Mouse (Mus musculus) stomach, embryonic 14.5 days (tissue): ENCODE results near the gene Tescl. TPM values are rescaled to one million over a fixed set of nuclear protein-coding genes. Genes with fewer than 3 reads are reported as not detected.

Experiments
- ATAC-seq: fragments of 200-750 bp; cut with Nextera tagmentation; 2 replicates; pipeline ENCODE4 v1.8.0; 2017; ENCODE audit warnings: low read depth, moderate TSS enrichment; ENCODE audit not compliant: insufficient number of reproducible peaks, insufficient read depth, low FRiP score
- H3K27ac ChIP-seq: fragments of 300-500 bp; sonication (generic); 2 replicates; pipeline ENCODE4 v1.5.1; 2014; ENCODE audit warnings: mild to moderate bottlenecking, low read length, moderate library complexity, mixed read lengths
- H3K27me3 ChIP-seq: fragments of 300-500 bp; sonication (generic); 2 replicates; pipeline ENCODE4 v1.6.1; 2014; ENCODE audit warnings: low read length, control low read depth, mixed read lengths; ENCODE audit not compliant: control insufficient read depth, insufficient read depth
- H3K36me3 ChIP-seq: fragments of 300-500 bp; sonication (generic); 2 replicates; pipeline ENCODE4 v1.6.1; 2014; ENCODE audit warnings: mild to moderate bottlenecking, control low read depth, low read length, moderate library complexity, mixed read lengths; ENCODE audit not compliant: control insufficient read depth, insufficient read depth
- H3K4me1 ChIP-seq: fragments of 300-500 bp; sonication (generic); 2 replicates; pipeline ENCODE4 v1.6.1; 2014; ENCODE audit warnings: low read length, control low read depth, mixed read lengths; ENCODE audit not compliant: control insufficient read depth, insufficient read depth
- H3K4me2 ChIP-seq: fragments of 300-500 bp; sonication (generic); replicated peaks from 2 replicates; pipeline ENCODE4 v1.6.1; 2014; ENCODE audit warnings: low read depth, low read length, control low read depth
- H3K4me3 ChIP-seq: fragments of 300-500 bp; sonication (generic); 2 replicates; pipeline ENCODE4 v1.5.1; 2014; ENCODE audit warnings: low read depth, low read length, control low read depth
- H3K9ac ChIP-seq: fragments of 300-500 bp; sonication (generic); replicated peaks from 2 replicates; pipeline ENCODE4 v1.6.1; 2014; ENCODE audit warnings: low read depth, mild to moderate bottlenecking, control low read depth, low read length, moderate library complexity, mixed read lengths
- H3K9me3 ChIP-seq: fragments of 300-500 bp; sonication (generic); 2 replicates; pipeline ENCODE4 v1.6.1; 2016; ENCODE audit warnings: low read depth, low read length, control low read depth; ENCODE audit not compliant: control insufficient read depth
- WGBS: fragments of 180-500 bp; shearing (Covaris S2); extraction: QIAGEN DNeasy Blood & Tissue Kit; methylation state at CpG from one replicate; pipeline ENCODE4 v1.1.7; 2014; 5-methylcytosine and 5-hydroxymethylcytosine counted together
- polyA plus RNA-seq: library from polyadenylated mRNA; unstranded; fragments of >200 nt; fragmentation: Nextera tagmentation; extraction: Ambion mirVana; gene quantifications from 2 replicates; pipeline ENCODE4 v1.2.1, GENCODE M21; 2014

Gene Tescl
- polyA plus RNA-seq, 1 experiment from 2014 or later = 0.41 TPM

DNA sequence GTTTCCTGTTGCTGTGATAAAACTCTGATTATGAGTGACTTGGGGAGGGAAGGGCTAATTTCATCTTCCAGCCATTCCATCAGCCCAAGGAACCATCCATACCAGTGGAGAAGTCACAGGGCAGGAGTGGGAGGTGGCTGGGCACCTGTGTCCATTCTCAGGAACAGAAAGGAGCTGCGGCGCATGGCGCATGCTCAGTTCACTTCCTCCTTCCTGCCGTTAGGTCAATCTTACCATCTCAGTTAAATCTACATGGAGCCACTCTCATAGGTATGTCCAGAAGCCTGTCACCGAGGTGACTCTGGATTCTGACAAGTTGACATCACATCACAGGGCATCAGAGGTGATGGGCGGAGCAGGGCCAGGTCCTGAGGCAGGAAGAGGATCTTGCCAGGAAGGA lies 21.9 kb upstream of the Tescl start:
- no peak overlapping the region for H3K9ac ChIP-seq
- ATAC-seq = no peak
- H3K4me1 ChIP-seq = no peaks in the 10 kb centered on the region
- no peak overlapping the region for H3K27ac ChIP-seq
- H3K36me3 ChIP-seq = no peaks in the 10 kb centered on the region
- no peaks in the 10 kb centered on the region for H3K9me3 ChIP-seq
- 85% methylated on average over 6 of the region's 6 CpGs for WGBS
- H3K4me3 ChIP-seq = no peak overlapping the region
- no peak overlapping the region for H3K4me2 ChIP-seq
- H3K27me3 ChIP-seq = no peaks in the 10 kb centered on the region

DNA sequence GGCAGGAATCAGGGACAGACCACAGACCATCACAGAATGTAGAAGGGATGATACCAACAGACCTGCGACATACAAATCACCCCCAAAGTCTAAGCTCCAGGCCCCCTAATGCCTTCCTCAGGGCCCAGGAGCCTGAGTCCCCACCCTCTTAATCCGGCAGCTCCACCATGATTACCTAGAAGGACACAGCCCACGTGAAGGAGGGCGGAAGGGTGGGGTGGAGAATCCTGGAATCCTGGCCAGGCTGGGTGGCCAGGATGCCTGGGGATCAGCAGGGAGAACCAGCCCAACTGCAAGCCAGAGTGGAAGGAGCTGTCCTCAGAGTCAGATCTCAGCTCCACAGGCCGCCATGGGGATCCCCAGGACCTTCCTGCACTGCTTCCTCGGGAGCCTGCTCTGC lies 15.2 kb upstream of the Tescl start, which contains the start of gene Lypd5:
Gene Lypd5, plus strand, starts transcription at position 301 of the 400 bp plus-strand sequence.
- no peak within 1 kb of the TSS for H3K9ac ChIP-seq
- H3K4me3 ChIP-seq = no peak within 1 kb of the TSS
- H3K4me1 ChIP-seq = no peaks in the 10 kb centered on the region
- H3K27ac ChIP-seq = no peak within 1 kb of the TSS
- no peaks in the 10 kb centered on the region for H3K27me3 ChIP-seq
- H3K4me2 ChIP-seq = no peak within 1 kb of the TSS
- no peaks in the 10 kb centered on the region for H3K36me3 ChIP-seq
- ATAC-seq = no peak
- WGBS = 37% methylated on average over 6 of the region's 6 CpGs
- no peaks in the 10 kb centered on the region for H3K9me3 ChIP-seq

DNA sequence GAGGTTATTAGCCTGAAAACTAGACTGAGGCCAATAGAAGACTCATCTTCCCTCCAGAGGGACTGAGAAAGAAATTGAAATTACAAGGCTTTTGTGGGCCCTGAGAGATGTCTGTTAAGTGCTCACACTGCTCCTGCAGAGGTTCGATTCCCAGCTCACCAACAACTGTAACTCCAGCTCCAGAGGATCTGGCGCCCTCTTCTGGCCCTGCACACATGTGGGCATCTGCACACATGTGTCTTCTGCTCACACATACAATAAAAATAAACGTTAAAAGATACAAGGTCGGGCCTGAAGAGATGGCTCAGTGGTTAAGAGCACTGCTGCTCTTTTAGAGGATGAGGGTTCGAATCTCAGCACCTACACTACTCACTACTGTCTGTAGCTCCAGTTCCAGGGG lies 12.7 kb upstream of the Tescl start:
- no peak for ATAC-seq
- no peaks in the 10 kb centered on the region for H3K36me3 ChIP-seq
- no peaks in the 10 kb centered on the region for H3K9me3 ChIP-seq
- no peaks in the 10 kb centered on the region for H3K27me3 ChIP-seq
- H3K4me3 ChIP-seq = no peak overlapping the region
- no peak overlapping the region for H3K4me2 ChIP-seq
- H3K4me1 ChIP-seq = no peaks in the 10 kb centered on the region
- H3K9ac ChIP-seq = no peak overlapping the region
- H3K27ac ChIP-seq = no peak overlapping the region
- WGBS = 64% methylated on average over 5 of the region's 5 CpGs

DNA sequence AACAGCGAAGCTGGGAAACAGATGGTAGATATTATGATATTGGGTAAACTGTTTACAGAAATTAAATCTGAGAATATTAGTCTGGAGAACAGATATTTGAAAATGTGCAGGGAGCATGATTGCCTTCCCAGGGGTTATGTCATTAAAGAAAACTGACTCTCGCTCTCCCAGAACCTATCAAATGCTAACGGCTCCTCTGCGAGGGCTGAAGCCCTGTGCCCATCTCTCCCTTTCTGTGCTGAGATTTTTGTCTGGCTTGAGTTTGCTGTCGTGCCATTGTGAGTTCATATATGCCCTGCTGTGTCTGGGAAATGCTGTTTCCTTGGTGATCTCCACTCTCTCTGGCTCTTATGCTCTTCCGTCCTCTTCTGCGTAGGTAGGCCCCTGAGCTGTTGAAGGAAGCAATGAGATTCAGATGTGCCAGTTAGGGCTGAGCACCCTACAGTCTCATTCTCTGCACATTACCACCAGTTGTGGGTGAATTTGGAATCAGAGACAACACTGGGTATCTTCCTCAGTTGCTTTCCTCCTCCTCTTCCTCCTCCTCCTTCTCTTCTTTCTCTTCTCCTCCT lies 10.1 kb upstream of the Tescl start:
- WGBS = 55% methylated on average over 7 of the region's 7 CpGs
- H3K27me3 ChIP-seq = no peaks in the 10 kb centered on the region
- H3K36me3 ChIP-seq = no peaks in the 10 kb centered on the region
- no peak overlapping the region for H3K9ac ChIP-seq
- ATAC-seq = no peak
- no peaks in the 10 kb centered on the region for H3K9me3 ChIP-seq
- H3K4me1 ChIP-seq = no peaks in the 10 kb centered on the region
- no peak overlapping the region for H3K4me2 ChIP-seq
- no peak overlapping the region for H3K4me3 ChIP-seq
- no peak overlapping the region for H3K27ac ChIP-seq

DNA sequence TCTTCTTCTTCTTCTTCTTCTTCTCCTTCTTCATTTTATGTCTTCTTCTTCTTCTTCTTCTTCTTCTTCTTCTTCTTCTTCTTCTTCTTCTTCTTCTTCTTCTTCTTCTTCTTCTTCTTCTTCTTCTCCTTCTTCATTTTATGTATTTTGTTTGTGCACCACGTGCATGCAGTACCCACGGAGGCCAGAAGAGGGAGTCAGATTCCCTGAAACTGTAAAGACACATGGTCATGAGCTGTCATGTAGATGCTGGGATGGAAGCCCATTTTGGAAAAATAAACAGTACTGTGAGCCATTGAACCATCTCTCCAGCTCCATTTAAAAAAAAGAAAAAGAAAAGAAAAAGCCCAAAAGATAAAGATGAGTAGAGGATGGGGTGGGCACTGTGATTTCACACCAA lies 4.5 kb upstream of the Tescl start:
- H3K27me3 ChIP-seq = no peaks in the 10 kb centered on the region
- 43% methylated on average over 2 of the region's 2 CpGs for WGBS
- H3K9me3 ChIP-seq = no peaks in the 10 kb centered on the region
- H3K4me3 ChIP-seq = no peak overlapping the region
- no peak for ATAC-seq
- no peaks in the 10 kb centered on the region for H3K36me3 ChIP-seq
- no peak overlapping the region for H3K9ac ChIP-seq
- no peak overlapping the region for H3K4me2 ChIP-seq
- H3K4me1 ChIP-seq = no peaks in the 10 kb centered on the region
- no peak overlapping the region for H3K27ac ChIP-seq

DNA sequence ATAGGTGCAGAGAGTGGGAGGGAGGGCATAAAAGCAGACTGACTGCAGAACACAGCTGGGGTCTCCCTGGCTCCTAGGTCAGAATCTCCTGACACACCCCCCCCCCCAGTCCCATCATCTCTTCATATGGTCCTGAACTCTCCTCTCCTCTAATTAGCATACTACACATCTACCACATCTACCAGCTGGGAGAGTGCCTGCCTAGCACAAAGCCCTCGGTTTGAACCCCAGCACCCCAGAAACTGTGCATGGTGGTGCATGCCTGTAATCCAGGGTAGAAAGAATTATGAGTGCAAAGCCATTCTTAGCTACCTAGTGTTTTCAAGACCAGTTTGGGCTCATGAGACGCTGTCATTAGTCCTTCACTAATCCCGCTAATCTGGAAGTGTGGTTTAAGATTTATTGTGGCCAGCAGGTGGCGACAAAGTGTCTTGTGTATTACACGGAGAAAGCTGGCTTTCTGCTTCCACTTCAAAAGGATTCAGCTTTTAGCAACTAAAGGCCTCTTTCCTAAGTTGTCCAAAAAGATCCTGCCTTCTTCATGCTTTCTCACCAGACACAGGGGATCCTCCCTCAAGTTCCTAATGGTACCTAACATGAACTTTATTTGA lies 2.1 kb upstream of the Tescl start:
- Histone ChIP-seq H3K4me2 (no peak overlapping the region), H3K27me3 (no peaks in the 10 kb centered on the region), H3K9me3 (no peaks in the 10 kb centered on the region), H3K9ac (no peak overlapping the region), H3K36me3 (no peaks in the 10 kb centered on the region), H3K27ac (no peak overlapping the region), H3K4me1 (no peaks in the 10 kb centered on the region), H3K4me3 (no peak overlapping the region)
- ATAC-seq = no peak
- 13% methylated on average over 5 of the region's 5 CpGs for WGBS

DNA sequence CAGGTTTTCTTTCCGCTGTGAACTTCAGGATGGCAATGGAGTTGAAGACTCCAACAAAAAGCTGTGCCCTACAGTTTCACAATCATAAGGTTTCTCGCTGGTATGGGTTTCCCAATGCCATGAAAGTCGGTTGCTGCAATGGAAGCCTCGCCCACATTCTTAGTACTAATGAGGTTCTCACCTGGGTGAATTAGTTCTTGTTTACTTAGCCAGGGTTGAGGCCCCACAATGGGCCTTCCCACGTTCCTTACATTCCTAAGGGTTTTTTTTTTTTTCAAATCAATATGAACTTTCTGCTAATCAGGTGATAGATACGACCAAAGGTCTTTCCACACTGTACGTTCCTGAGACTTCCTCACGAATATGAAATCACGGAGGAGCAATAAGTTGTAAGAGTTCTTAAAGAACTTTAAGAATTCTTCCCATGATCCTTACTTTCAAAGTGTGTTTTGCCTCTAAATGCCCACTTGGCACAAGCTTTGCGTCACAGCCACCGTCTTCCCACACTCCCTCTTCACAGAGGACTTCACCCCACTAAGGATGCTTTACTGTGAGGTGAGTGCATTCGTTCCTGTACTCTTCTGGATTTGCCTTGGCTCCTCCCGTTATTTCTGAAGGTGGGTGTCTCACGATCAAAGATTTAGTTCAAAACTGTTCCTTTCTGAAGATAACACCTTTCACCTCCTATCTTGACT lies 6.3 kb downstream of the Tescl start:
- Histone ChIP-seq H3K27ac (no peak overlapping the region), H3K4me2 (no peak overlapping the region), H3K9me3 (peaks cover 5% of the 10 kb centered on the region; the same call in 1 of the 2 replicates), H3K9ac (no peak overlapping the region), H3K4me3 (no peak overlapping the region), H3K27me3 (no peaks in the 10 kb centered on the region), H3K36me3 (no peaks in the 10 kb centered on the region), H3K4me1 (no peaks in the 10 kb centered on the region)
- ATAC-seq = peak; percentile 61; the same call in 1 of the 2 replicates
- 72% methylated on average over 14 of the region's 14 CpGs for WGBS

DNA sequence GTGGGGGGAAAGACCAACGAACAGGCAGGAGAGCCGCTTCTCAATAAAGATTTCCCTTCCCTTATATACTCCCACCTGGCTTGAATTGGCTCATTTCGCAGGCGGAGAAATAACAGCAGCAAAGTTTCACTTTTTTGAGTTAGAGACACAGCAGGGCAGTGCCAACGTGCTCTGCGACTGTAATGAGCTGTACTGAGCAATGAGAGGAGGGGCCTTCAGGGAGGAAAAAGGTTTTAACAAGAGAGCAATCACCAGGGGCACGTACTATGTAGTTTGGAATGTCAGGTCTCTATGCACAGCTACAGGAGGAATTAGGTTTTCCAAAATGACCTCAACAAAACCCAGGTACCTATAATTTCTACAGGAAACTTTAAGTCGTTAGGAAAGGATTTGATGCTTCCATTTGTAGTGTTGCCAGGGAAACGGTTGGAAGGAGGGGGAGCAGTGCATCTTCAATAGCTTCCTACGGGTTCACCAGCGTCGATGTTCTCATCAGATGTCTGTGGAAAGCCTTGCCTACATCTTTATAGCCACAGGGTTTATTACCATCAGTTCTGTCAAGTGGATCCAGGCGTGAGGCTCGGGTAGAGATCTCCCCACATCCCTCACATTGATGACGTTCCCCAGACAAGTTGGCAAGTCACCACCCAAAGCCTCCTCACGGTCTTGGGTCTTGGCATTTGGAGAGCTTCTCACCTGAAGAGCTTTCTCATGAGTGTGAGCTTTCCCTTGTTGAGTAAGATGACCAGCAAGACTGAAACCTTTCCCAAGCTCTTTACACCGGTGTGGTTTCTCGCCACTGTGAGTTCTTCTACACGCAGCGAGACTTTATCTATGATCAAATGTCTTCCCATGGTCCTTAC lies 7.2 kb downstream of the Tescl start:
- WGBS = 52% methylated on average over 20 of the region's 20 CpGs
- H3K27ac ChIP-seq = no peak overlapping the region
- no peaks in the 10 kb centered on the region for H3K36me3 ChIP-seq
- H3K9ac ChIP-seq = peak overlapping the region; percentile 36; the same call in 1 of the 2 replicates
- H3K4me2 ChIP-seq = peak overlapping the region; percentile 46
- peak overlapping the region; percentile 17; the same call in 1 of the 2 replicates for H3K4me3 ChIP-seq
- peaks cover 5% of the 10 kb centered on the region; the same call in 1 of the 2 replicates for H3K9me3 ChIP-seq
- H3K4me1 ChIP-seq = no peaks in the 10 kb centered on the region
- ATAC-seq = no peak
- H3K27me3 ChIP-seq = no peaks in the 10 kb centered on the region
